Mouse (Mus musculus): ENCODE results near the gene Elf2.

Gene Elf2

DNA sequence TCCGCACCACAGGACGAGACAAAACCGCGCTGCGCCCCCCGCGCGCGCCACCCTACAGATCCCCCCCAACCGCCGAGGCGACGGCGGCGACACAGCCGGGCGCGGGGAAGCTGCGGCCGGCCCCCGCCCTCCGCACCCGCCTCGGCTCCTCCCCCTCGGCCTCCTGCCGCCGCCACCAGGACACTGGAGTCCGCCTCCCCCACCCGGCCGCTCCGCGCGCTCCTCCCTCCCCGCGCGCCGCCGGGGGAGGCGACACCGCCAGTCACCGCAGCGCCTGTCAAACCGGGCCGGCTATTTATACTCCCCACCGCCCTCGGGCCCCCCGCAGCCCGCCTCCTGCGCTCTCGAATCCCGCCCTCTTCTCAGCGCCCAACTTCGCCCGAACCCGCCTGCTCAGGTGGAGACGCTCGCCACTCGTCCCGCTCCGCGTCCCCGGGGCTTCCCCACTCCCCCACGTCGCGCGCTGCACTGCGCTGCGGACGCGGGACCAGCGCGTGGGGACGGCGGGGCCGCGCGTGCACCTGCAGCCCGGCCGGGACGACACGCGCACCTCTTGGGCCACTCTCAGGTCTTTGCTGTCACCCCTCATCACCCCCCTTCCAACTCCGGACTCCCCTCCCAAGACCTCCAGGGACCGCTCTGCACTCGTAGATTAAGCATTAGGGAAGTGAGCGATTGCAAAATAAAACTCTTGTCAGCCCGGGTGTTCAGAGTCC lies at the start of gene Elf2:
TSS of gene Elf2 (minus strand) at position 112 of the 716 bp plus-strand sequence.
- peak; percentile 70 for ATAC-seq (ENCODE audit: insufficient number of reproducible peaks, low FRiP score, low TSS enrichment)

- ATAC-seq (ENCODE audit: insufficient number of reproducible peaks, low FRiP score, low TSS enrichment) = no peak
These were observed 48.4 kb upstream of the Elf2 start for GRCm38 (mm10) chr3:51388904-51389303.

DNA sequence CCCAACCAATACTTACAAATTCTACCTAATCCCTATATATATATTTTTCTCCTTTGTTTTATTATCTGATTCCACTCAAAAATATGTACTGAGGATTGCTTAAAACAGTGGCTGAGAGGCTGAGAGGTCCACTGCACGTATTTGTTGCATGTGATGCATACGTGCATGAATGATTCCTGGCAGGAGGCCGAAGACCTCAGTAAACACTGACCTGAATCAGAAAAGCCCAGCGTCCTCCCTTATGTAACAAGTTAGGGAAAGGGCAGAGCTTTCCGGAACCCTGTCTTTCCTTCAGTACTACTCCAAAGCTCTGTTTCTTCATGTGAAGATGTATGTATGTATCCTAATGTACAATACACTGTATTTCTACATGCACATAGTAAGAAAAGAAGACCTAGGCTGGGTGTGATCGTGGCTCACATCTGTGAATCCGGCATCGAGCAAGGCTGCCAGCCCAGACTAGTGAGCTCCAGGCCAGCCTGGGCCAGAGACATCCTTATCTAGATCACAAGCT lies 47.5 kb upstream of the Elf2 start:
- peak; percentile 37; the same call in 1 of the 2 replicates for ATAC-seq (ENCODE audit: insufficient number of reproducible peaks, low FRiP score, low TSS enrichment)

DNA sequence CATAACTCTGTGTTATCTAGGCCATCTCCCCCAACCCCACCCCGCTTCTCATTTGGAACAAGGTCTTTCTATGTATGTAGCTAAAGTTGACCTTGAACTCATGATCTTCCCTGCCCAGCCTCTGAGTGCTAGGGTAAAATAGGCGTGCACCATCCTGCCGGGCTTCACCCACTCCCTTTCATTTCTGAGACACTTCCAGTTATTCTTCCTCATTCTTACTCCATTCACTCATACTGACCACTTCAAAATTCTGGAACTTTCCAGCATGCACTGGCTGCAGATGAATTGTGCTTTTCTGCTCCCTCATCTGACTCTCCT lies 46.6 kb upstream of the Elf2 start:
- ATAC-seq (ENCODE audit: insufficient number of reproducible peaks, low FRiP score, low TSS enrichment) = no peak

GRCm38 (mm10) chr3:51386441-51387133 lies 46.1 kb upstream of the Elf2 start:
- no peak for ATAC-seq (ENCODE audit: insufficient number of reproducible peaks, low FRiP score, low TSS enrichment)

DNA sequence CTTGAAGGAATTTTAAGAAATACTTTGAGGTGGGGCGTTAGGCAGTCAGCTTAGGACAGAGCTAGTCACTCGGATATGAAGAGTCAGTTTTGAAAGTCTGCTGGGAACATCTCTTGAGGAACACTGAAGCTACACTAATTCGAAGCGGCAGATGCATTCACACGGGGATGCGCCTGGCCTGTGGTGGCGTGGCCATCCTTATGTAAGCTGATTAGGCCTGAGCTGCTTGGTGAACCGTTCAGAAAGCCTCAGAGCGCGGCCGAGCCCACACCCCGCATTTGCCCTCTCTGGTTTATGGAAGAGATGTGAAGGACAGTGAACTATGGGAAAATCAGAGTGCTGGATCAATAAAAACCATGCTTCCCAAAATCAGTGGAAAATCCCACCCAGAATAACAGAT lies 42.9 kb upstream of the Elf2 start:
- ATAC-seq (ENCODE audit: insufficient number of reproducible peaks, low FRiP score, low TSS enrichment) = peak; percentile 75; the same call in 1 of the 2 replicates

- ATAC-seq (ENCODE audit: insufficient number of reproducible peaks, low FRiP score, low TSS enrichment) = no peak
These were observed 40.2 kb upstream of the Elf2 start for GRCm38 (mm10) chr3:51380660-51381014.

DNA sequence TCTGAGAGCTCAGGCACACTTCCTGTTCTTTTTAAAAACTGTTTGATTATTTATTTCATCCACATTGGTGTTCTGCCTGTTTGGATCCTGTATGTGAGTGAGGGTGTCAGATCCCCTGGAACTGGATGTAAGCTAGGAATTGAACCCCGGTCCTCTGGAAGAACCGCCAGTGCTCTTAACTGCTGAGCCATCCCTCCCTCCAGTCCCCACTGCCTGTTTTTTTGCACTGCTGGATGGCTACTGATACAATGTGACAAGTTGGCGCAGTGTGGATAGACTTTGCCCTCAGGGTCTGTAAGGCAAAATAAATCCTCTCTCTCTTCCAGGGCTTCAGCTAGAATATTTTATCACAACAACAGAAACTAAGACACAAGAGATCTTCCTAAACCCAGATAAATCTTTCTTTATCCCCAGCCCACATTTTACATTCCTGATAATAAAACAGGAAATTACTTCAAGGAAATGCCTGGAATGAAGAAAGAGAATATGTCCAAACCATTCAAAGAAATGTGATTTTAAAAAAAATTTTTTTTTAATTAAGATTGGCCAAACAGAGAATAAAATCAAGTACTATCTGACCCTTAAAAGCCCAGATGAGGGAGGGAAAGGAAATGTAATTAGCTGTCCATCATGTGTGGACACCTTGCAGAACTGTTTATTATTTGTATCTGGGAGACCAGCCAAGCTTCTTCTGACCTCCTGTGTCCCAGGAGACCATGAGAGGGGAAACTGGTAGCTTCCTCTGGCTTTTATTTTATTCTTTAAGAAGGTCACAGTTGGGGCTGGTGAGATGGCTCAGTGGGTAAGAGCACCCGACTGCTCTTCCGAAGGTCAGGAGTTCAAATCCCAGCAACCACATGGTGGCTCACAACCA lies 39.6 kb upstream of the Elf2 start:
- no peak for ATAC-seq (ENCODE audit: insufficient number of reproducible peaks, low FRiP score, low TSS enrichment)

DNA sequence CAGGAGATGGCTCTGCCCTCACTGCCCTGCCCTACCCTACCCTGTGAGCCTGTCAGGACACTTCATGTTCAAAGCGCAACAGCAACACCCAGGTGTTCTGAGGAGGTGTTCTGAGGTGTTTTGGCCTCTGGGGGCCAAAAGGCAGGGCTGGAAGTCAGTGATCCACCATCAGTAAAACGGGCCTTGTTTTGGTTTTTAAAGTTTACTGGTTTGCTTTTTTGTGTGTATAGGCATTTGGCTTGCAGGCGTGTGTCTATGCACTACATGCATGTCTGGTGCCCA lies 38.1 kb upstream of the Elf2 start:
- ATAC-seq (ENCODE audit: insufficient number of reproducible peaks, low FRiP score, low TSS enrichment) = no peak

GRCm38 (mm10) chr3:51377878-51378664 lies 37.6 kb upstream of the Elf2 start:
- ATAC-seq (ENCODE audit: insufficient number of reproducible peaks, low FRiP score, low TSS enrichment) = no peak

DNA sequence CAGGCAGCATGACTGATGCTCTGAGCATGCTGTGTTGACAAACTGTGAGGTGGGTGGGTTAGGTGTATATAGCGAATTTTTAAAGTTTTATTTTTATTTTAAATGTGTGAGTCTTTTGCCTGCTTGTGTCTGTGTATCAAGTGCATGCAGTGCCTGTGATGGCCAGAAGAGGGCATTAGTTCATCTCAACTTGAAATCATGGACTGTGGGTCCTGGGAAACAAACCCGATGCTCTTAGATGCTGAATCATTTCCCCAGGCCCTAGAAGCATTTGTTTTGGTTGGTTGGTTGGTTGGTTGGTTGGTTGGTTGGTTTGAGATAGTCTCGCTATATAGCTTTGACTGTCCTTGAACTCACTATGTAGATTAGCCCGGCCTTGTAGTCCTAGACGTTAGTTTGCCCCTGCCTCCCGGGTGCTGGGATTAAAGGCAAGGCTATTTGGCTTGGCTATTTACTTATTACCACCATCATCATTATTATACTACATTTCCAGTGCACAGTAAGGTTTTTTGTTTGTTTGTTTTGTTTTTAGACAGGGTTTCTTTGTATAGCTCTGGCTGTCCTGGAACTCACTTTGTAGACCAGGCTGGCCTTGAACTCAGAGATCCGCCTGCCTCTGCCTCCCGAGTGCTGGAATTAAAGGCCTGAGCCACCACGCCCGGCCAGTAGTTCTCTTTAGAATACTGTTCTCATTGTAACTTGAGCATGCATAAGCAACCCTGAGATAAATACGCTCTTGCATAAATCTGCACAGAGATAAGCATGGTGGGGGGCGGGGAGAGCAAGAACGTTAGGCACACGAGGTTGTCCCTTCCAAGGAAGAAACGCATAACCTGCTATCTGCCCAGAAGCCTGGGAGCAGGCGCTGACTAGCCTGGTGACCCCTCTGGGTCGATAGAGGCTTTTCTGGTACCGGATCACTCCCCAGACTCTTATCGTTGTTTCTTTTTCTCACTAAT lies 35.1 kb upstream of the Elf2 start:
- ATAC-seq (ENCODE audit: insufficient number of reproducible peaks, low FRiP score, low TSS enrichment) = no peak

DNA sequence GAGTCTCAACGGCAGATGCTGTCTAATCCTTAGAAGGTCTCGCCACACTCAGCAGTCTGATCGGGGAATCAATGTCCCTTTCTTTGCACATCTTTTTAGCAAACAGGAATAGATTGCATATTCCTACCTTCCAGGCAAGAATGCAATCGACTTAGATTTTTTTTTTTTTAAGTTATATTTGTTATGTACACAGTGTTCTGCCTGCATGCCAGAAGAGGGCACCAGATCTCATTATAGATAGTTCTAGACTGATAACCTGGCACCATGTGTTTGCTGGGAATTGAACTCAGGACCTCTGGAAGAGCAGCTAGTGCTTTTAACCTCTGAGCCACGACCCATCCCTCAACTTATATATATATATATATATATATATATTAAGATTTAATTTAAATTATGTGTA lies 33.1 kb upstream of the Elf2 start:
- ATAC-seq (ENCODE audit: insufficient number of reproducible peaks, low FRiP score, low TSS enrichment) = no peak

- ATAC-seq (ENCODE audit: insufficient number of reproducible peaks, low FRiP score, low TSS enrichment) = no peak
These were observed 32.4 kb upstream of the Elf2 start for GRCm38 (mm10) chr3:51372883-51373282.

GRCm38 (mm10) chr3:51371826-51372225 lies 31.4 kb upstream of the Elf2 start:
- ATAC-seq (ENCODE audit: insufficient number of reproducible peaks, low FRiP score, low TSS enrichment) = no peak

- ATAC-seq (ENCODE audit: insufficient number of reproducible peaks, low FRiP score, low TSS enrichment) = no peak
These were observed 27.5 kb upstream of the Elf2 start for GRCm38 (mm10) chr3:51368011-51368410.

GRCm38 (mm10) chr3:51366926-51367325 lies 26.5 kb upstream of the Elf2 start:
- no peak for ATAC-seq (ENCODE audit: insufficient number of reproducible peaks, low FRiP score, low TSS enrichment)

DNA sequence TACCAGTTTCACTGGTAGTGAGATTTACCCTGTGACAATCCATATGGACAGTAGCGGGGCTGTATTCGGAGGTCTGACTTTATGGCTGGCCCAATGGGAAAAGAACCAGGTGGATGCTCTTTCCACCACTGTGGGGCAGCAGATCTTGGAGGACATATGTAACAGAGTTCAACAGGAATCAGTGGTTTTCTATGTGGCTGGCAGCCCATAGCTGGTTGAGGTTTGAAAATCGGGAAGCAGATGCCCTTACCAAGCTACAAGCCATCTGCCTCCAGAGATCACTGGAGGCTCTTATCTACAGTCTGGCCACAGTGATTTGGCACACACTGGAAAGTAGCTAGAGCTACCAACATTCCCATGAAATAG lies 25.0 kb upstream of the Elf2 start:
- no peak; the same call in 1 of the 2 replicates for ATAC-seq (ENCODE audit: insufficient number of reproducible peaks, low FRiP score, low TSS enrichment)

GRCm38 (mm10) chr3:51364703-51365516 lies 24.4 kb upstream of the Elf2 start:
- ATAC-seq (ENCODE audit: insufficient number of reproducible peaks, low FRiP score, low TSS enrichment) = peak; percentile 92

GRCm38 (mm10) chr3:51361066-51361465 lies 20.6 kb upstream of the Elf2 start:
- no peak for ATAC-seq (ENCODE audit: insufficient number of reproducible peaks, low FRiP score, low TSS enrichment)

Measured in cerebellum, adult (tissue).